Mouse (Mus musculus): Measurements from ENCODE around the gene Chmp2b.

GRCm38 (mm10) chr16:65577298-65578029 is 14.9 kb upstream of the Chmp2b start:
- no peak for TF ChIP-seq CTCF (IDR thresholded peaks at IDR 0.05; ENCODE audit: borderline replicate concordance, insufficient read depth, low read depth, low read length)
- no peak for TF ChIP-seq POLR2A (IDR thresholded peaks at IDR 0.05; ENCODE audit: borderline replicate concordance, insufficient read depth, low read length)
